Mouse (Mus musculus) bone marrow, adult 2 months (tissue): Measurements from ENCODE around the gene Dnmt3b. TPM values are rescaled to one million over a fixed set of nuclear protein-coding genes. Genes with fewer than 3 reads are reported as not detected.
"Not testable (repeated sequence)": the region's sequence is repeated elsewhere in the genome, so short reads cannot be mapped to it uniquely, and the experiment has no call there.

Source experiments
- H3K27ac ChIP-seq: fragments of 200-500 bp; 2 replicates; pipeline ENCODE4 v1.5.1; 2012; ENCODE audit warnings: low read depth, mild to moderate bottlenecking, control low read depth, inconsistent platforms, low read length; ENCODE audit not compliant: control insufficient read depth, poor library complexity, insufficient read depth
- H3K4me1 ChIP-seq: fragments of 200-500 bp; 2 replicates; pipeline ENCODE4 v1.6.1; 2011; ENCODE audit warnings: low read length; ENCODE audit not compliant: control insufficient read depth, insufficient read depth
- H3K4me3 ChIP-seq: fragments of 200-500 bp; replicated peaks from 2 replicates; pipeline ENCODE3; 2011; ENCODE audit warnings: mild to moderate bottlenecking, low read depth, low read length, control low read depth; ENCODE audit not compliant: control insufficient read depth
- CTCF ChIP-seq: fragments of 200-500 bp; IDR thresholded peaks from 2 replicates; pipeline ENCODE4 v1.5.1; 2011; ENCODE audit warnings: low read length, control low read depth; ENCODE audit not compliant: control insufficient read depth, insufficient read depth
- POLR2A ChIP-seq: fragments of 200-500 bp; IDR thresholded peaks from 2 replicates; pipeline ENCODE4 v1.6.1; 2011; ENCODE audit warnings: low read depth, mild to moderate bottlenecking, control low read depth, low read length, borderline replicate concordance; ENCODE audit not compliant: control insufficient read depth
- WGBS: fragments of 180-500 bp; shearing (Covaris S2); methylation state at CpG from one replicate; pipeline ENCODE4 v1.1.7; 2018; 5-methylcytosine and 5-hydroxymethylcytosine counted together
- polyA plus RNA-seq: library from polyadenylated mRNA; stranded (reverse); fragments of >200 nt; gene quantifications from 2 replicates; pipeline ENCODE4 v1.2.4, GENCODE M21; 2011; ENCODE audit warnings: low replicate concordance; ENCODE audit not compliant: missing spikeins, insufficient read depth, insufficient read length

The Dnmt3b gene
- polyA plus RNA-seq, 1 experiment, result 4.5 TPM

DNA sequence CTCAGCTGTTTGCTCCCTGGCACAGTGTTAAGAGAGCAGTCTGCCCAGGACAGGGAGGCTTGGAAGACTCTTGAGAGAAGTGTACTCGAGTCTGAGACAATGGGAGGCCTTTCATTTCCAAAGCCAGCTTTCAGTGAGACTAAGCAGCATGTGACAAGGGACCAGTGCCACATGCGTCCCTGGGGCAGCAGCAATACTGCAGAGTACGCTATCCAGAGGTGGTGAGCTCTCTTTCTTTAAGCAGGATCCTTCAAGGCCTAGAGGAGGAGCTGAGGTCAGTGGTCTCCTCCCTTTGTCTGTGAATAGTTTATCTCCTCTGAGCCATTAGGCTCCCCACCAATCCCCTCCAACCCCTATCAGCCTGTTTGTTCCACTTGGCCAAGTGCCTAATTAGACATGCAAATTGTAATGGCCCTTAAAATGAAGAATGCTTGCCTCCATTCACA is 63.4 kb downstream of the Dnmt3b start:
- Histone ChIP-seq H3K4me1 (no peaks in the 10 kb centered on the region), H3K4me3 (no peak overlapping the region), H3K27ac (no peak overlapping the region)
- no peak for TF ChIP-seq POLR2A
- TF ChIP-seq CTCF, result no peak
- 57% methylated on average over 3 of the region's 3 CpGs for WGBS

DNA sequence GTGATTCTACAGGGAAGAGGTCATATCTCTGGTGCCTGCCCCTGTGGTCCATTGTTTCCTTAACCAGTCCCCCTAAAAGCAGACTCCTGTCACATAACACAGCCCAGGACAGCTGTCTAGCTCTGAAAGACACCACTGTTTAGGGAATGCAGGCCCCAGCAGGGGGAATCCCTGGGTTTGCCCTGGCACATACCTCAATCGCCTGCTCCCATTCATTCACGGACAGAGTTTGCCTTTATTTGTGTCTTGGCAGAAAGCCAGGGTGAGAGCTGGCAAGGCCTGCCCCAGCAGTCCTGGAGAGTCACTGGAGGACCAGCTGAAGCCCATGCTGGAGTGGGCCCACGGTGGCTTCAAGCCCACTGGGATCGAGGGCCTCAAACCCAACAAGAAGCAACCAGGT is 64.0 kb downstream of the Dnmt3b start:
- WGBS, result 63% methylated on average over 4 of the region's 4 CpGs
- Histone ChIP-seq H3K4me1 (no peaks in the 10 kb centered on the region), H3K4me3 (no peak overlapping the region), H3K27ac (no peak overlapping the region)
- no peak for TF ChIP-seq POLR2A
- TF ChIP-seq CTCF, result no peak

- WGBS, result 66% methylated on average over 3 of the region's 3 CpGs
- not testable (repeated sequence) for H3K4me1 ChIP-seq, H3K4me3 ChIP-seq, H3K27ac ChIP-seq
Measured at GRCm38 (mm10) chr2:153717861-153718260, 68.6 kb downstream of the Dnmt3b start.

GRCm38 (mm10) chr2:153723098-153723497 is 73.8 kb downstream of the Dnmt3b start:
- no peak for TF ChIP-seq CTCF
- no peak for TF ChIP-seq POLR2A
- H3K27ac ChIP-seq, result no peak overlapping the region
- WGBS, result 72% methylated on average over 1 of the region's 1 CpGs
- no peak overlapping the region for H3K4me3 ChIP-seq
- H3K4me1 ChIP-seq, result no peaks in the 10 kb centered on the region

DNA sequence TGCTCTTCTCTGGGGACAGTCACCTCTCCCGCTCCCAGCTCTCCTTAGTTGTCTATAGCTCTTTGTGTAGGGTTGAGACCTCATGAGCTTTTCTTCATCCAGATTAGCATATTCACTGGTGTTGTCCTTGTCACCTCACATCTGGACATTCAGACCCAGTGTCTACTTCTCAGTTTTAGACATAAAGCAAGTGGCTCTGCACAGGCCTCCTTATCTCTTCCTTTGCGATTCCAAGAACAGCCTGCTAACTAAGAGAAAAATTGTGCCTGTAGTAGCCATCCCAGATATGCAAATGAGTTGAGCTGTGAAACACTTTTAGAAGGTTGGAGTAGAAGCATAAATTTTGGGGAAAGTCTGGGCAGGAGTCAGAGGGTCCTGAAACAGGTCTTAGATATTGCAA is 75.2 kb downstream of the Dnmt3b start:
- no peak overlapping the region for H3K27ac ChIP-seq
- no peak overlapping the region for H3K4me3 ChIP-seq
- WGBS, result 76% methylated on average over 2 of the region's 2 CpGs
- TF ChIP-seq CTCF, result no peak
- TF ChIP-seq POLR2A, result no peak
- H3K4me1 ChIP-seq, result no peaks in the 10 kb centered on the region

GRCm38 (mm10) chr2:153724871-153725270 is 75.6 kb downstream of the Dnmt3b start:
- WGBS, result 72% methylated on average over 2 of the region's 2 CpGs
- TF ChIP-seq POLR2A (no peak), CTCF (no peak)
- H3K27ac ChIP-seq, result no peak overlapping the region

DNA sequence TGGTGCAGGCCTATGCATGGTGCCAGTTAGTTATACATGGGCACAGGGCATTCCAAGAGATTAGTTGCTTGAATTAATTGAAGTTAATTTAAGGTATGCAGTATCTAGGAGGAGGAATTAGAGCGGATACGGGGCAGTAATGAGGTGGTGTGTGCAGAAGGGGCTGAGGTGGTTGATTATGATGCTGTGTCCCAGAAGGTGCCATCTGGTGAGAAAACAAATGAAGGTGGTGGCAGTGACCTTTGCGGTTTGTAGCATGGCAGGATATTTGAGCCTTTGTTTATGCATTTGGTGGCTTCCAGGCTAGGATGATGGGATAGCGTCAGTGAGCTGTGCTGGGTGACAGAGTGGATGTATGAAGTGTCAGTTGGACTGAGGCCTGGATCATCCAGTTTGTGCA is 76.0 kb downstream of the Dnmt3b start:
- Histone ChIP-seq H3K4me1 (no peaks in the 10 kb centered on the region), H3K27ac (no peak overlapping the region), H3K4me3 (no peak overlapping the region)
- WGBS, result 96% methylated on average over 4 of the region's 4 CpGs
- TF ChIP-seq CTCF (no peak), POLR2A (no peak)

More at GRCm38 (mm10) chr2:153724871-153725270, 75.6 kb downstream of the Dnmt3b start:
- no peaks in the 10 kb centered on the region for H3K4me1 ChIP-seq
- no peak overlapping the region for H3K4me3 ChIP-seq

- Histone ChIP-seq H3K4me3 (no peak overlapping the region), H3K27ac (no peak overlapping the region), H3K4me1 (no peaks in the 10 kb centered on the region)
- TF ChIP-seq CTCF (no peak), POLR2A (no peak)
- 36% methylated on average over 4 of the region's 4 CpGs for WGBS
Measured at GRCm38 (mm10) chr2:153734033-153734432, 84.8 kb downstream of the Dnmt3b start.

Other genes starting within 250 kb of the Dnmt3b start
- gene 4930404H24Rik, start 156.7 kb upstream of the Dnmt3b start, polyA plus RNA-seq, result not detected in 2 replicates
- 4.0 and 7.5 TPM in 2 replicates for gene Nol4l, start 119.5 kb upstream of the Dnmt3b start, polyA plus RNA-seq
- 16.0 and 22.0 TPM in 2 replicates for gene Commd7, start 16.7 kb upstream of the Dnmt3b start, polyA plus RNA-seq
- gene Dnmt3c, start 47.2 kb downstream of the Dnmt3b start, polyA plus RNA-seq, result not detected in 2 replicates
- 28.0 and 32.4 TPM in 2 replicates for gene Mapre1, start 91.8 kb downstream of the Dnmt3b start, polyA plus RNA-seq
- gene Efcab8, start 130.5 kb downstream of the Dnmt3b start, polyA plus RNA-seq, result 1.4 TPM in 1 of 2 replicates, not detected in the other
- gene Sun5, start 221.6 kb downstream of the Dnmt3b start, polyA plus RNA-seq, result not detected in 2 replicates
- gene Bpifb2, start 225.6 kb downstream of the Dnmt3b start, polyA plus RNA-seq, result not detected in 2 replicates